Mouse (Mus musculus): Measurements from ENCODE around the gene Myo1e.

DNA sequence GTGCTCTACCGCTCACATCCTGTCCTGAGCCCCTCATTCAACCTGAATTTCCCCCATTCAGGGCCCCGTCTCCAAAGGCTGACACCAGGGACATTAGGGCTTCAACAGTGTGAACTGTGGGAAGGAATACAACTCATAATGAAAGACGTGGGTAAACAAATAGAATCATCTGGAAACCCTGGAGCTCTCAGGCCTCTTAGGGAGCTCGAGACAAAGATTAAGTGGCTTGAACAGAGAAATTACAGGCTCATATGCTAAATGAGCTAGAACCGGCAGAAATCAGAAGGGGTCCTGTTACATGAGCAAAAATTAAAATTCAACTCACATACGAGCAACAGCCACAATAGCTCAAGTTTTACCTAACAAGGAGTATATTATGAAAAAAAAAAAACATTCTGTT, 32.3 kb upstream of the Myo1e start:
- TF ChIP-seq CTCF (IDR thresholded peaks at IDR 0.05; ENCODE audit: low read depth, low read length) (no peak), TAL1 (conservative IDR thresholded peaks at IDR 0.05; ENCODE audit: low read depth, low read length) (no peak)

Data from G1E (cell line).